Mouse (Mus musculus): Measurements from ENCODE around the gene Exosc6.

DNA sequence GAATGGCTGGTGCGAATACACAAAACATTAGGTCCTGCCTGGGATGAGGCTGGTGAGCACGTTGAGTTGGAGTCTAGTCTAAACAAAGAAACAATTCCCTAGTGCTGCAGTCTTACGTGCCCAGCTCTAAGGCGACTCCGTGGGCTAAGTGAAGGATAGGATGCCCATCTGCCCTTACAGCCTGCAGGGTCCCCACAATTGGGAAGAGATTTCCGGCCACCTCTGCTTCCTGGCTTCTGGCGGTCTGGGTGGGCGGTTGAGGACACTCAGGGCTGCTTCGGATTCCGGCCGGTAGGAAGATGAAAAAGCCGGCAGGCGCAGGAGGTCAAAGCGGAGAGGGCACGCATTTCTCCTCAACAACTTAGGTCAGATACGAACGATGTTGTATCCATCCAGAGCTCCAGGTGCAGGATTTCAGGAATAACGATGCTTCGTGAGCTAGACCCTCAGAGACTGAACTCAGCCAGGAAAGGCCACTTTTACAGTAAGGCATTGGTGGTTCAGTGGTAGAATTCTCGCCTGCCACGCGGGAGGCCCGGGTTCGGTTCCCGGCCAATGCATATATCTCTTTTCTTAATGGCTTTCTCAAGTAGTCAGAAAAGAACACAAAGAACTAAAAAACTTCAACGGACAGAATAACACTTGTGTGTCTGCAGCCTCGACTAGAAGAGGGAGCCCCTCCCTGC lies 6.1 kb downstream of the Exosc6 start:
- TF ChIP-seq GATA1 (IDR thresholded peaks at IDR 0.05; ENCODE audit: borderline replicate concordance, low read length) (no peak), FLI1 (IDR thresholded peaks at IDR 0.05; ENCODE audit: low read length) (no peak)

Measured in megakaryocyte, embryonic 14.5 days (primary cell).